Mouse (Mus musculus): Measurements from ENCODE around the gene Chpf2. TPM values are rescaled to one million over a fixed set of nuclear protein-coding genes. Genes with fewer than 3 reads are reported as not detected.

The Chpf2 gene
- polyA plus RNA-seq, 1 experiment: 48.9 TPM

DNA sequence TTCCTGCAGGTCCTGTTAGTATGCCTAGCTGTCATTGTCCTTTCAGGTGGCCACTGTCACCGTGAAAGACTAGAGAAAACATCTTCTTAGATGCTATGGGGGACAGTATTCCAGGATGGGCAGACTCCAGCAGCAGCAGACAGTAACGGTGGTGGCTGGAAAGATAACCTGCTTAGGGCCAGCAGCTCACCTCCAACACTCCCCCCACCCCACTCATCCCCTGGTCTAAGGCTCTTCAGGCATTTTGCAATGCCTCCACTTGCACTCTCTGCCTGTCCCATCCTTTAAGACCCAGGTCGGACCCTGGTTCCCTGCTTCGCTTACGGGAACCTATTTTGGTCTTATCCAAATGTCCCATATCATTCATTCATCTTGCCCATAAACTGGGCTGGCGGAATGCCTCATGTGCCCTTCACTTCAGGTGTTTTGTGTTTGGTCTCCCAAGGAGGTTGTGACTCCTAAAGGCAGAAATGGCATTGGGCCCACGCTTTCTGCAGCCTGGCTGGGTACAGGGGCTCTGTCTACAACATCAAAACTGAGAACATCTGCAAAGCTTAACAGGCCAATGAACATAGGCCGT lies 17.0 kb downstream of the Chpf2 start:
- 87% methylated on average over 8 of the region's 8 CpGs for WGBS

DNA sequence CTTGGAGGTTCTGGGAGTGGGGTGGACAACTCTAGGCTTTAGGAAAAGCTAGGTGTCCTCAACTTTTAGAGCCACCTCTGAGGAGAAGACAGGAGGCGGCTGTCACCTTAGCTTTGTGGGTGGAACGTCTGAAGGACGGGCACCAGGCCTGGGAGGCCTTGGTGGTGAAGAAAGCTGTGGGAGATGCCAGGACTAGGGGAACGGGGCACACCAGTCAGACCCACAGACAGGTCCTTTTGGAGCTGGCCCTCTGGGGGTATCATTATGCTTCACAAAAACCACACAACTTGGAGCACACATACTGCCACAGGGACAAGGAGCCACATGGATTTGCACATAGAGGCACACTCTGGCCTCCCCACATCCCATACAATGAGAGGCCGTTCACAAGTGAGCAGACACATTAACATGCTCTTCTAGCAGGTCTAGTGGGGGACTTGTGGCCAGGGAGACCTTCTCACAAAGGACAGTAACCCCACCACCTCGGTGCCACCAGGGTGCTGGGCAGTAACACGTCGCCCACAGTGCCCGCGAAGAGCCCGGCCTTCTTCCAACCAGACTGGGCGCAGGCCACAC lies 17.6 kb downstream of the Chpf2 start:
- Histone ChIP-seq H3K4me1 (ENCODE audit: control insufficient read depth, insufficient read depth, low read length) (peaks cover 23% of the 10 kb centered on the region), H3K27me3 (ENCODE audit: control insufficient read depth, insufficient read depth, low read length) (no peaks in the 10 kb centered on the region), H3K4me3 (replicated peaks; ENCODE audit: insufficient read depth, low read depth, low read length) (peak overlapping the region; percentile 76), H3K27ac (ENCODE audit: insufficient read depth, low read length) (peak overlapping the region; percentile 65)
- DNase-seq: no peak
- TF ChIP-seq CTCF (IDR thresholded peaks at IDR 0.05; ENCODE audit: borderline replicate concordance, insufficient read depth, low read depth, low read length) (no peak), POLR2A (IDR thresholded peaks at IDR 0.05; ENCODE audit: borderline replicate concordance, insufficient read depth, low read length) (no peak)
- WGBS: 30% methylated on average over 12 of the region's 12 CpGs

More for the DNA sequence above, 17.0 kb downstream of the Chpf2 start:
- Histone ChIP-seq H3K4me1 (ENCODE audit: control insufficient read depth, insufficient read depth, low read length) (peaks cover 26% of the 10 kb centered on the region), H3K27me3 (ENCODE audit: control insufficient read depth, insufficient read depth, low read length) (no peaks in the 10 kb centered on the region), H3K4me3 (replicated peaks; ENCODE audit: insufficient read depth, low read depth, low read length) (no peak overlapping the region), H3K27ac (ENCODE audit: insufficient read depth, low read length) (0 out of 2 replicates have a peak overlapping the region, but pooled peaks have one; percentile 65)
- TF ChIP-seq CTCF (IDR thresholded peaks at IDR 0.05; ENCODE audit: borderline replicate concordance, insufficient read depth, low read depth, low read length) (no peak), POLR2A (IDR thresholded peaks at IDR 0.05; ENCODE audit: borderline replicate concordance, insufficient read depth, low read length) (no peak)
- DNase-seq: no peak

DNA sequence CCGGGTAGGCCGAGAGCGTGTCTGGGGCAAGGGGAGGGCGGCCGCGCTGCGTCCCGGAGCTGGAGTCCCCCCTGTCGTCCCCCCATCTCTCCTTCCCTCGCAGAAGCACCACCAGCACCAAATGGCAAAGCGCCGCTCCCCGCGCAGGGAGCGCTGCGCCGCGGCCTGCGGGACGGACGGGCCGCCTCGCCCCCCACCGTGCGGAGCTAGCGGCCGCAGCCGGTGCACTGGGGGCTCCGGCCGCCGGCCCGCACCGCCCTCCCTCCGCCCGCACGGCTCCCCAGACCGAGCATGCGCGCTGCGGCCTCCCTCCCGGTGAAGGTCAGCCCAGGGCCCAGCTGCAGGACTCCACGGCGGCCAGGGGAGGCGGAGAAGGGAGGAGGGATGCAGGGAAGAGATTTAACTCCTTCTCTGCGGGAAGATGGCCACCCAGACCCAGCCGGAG lies 18.1 kb downstream of the Chpf2 start:
- Histone ChIP-seq H3K27me3 (ENCODE audit: control insufficient read depth, insufficient read depth, low read length) (no peaks in the 10 kb centered on the region), H3K4me1 (ENCODE audit: control insufficient read depth, insufficient read depth, low read length) (peaks cover 23% of the 10 kb centered on the region), H3K4me3 (replicated peaks; ENCODE audit: insufficient read depth, low read depth, low read length) (peak overlapping the region; percentile 76), H3K27ac (ENCODE audit: insufficient read depth, low read length) (peak overlapping the region; percentile 65)
- peak; percentile 81 to 82 for DNase-seq
- WGBS: under 1% methylated on average over 46 of the region's 46 CpGs
- no peak; the same call in 1 of the 2 replicates for TF ChIP-seq CTCF (IDR thresholded peaks at IDR 0.05; ENCODE audit: borderline replicate concordance, insufficient read depth, low read depth, low read length)
- no peak; the same call in none of the 2 replicates for TF ChIP-seq POLR2A (IDR thresholded peaks at IDR 0.05; ENCODE audit: borderline replicate concordance, insufficient read depth, low read length)

DNA sequence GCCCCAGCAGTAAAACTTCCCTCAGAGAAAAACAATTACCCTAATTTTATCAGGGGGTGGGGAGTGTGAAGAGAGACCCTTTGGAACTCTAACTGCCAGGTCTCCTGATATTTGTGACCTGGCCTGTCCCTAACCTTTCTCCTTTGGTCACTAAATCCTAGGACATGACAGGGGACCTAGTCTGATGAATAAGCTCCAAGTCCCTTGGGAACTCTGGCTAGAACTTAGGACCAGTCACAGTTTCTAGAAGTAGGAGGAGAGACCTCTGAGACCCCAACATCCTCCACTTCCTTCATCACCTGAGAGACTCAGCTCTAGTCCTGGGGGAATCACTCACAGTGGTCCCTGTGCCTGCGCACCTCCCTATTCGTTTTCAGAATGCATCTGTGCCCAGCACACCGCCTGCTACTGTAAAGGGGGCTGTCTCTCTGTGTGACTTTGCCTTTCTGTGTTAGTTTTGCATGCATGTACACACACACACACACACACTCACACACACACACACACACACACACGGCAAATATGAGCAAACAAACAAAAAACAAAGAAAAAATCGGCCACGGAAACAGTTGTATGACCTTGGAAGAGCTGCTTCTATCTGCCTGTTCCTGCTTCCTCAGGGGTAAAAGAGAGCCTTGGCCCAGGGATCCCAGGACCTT lies 18.9 kb downstream of the Chpf2 start:
- DNase-seq: peak in 1 of 2 experiments; percentile 16
- 59% methylated on average over 6 of the region's 6 CpGs for WGBS
- H3K4me1 ChIP-seq (ENCODE audit: control insufficient read depth, insufficient read depth, low read length): peaks cover 25% of the 10 kb centered on the region
- TF ChIP-seq POLR2A (IDR thresholded peaks at IDR 0.05; ENCODE audit: borderline replicate concordance, insufficient read depth, low read length): no peak
- no peak for TF ChIP-seq CTCF (IDR thresholded peaks at IDR 0.05; ENCODE audit: borderline replicate concordance, insufficient read depth, low read depth, low read length)
- H3K4me3 ChIP-seq (replicated peaks; ENCODE audit: insufficient read depth, low read depth, low read length): peak overlapping the region; percentile 76
- no peaks in the 10 kb centered on the region for H3K27me3 ChIP-seq (ENCODE audit: control insufficient read depth, insufficient read depth, low read length)
- peak overlapping the region; percentile 65; the same call in 1 of the 2 replicates for H3K27ac ChIP-seq (ENCODE audit: insufficient read depth, low read length)

DNA sequence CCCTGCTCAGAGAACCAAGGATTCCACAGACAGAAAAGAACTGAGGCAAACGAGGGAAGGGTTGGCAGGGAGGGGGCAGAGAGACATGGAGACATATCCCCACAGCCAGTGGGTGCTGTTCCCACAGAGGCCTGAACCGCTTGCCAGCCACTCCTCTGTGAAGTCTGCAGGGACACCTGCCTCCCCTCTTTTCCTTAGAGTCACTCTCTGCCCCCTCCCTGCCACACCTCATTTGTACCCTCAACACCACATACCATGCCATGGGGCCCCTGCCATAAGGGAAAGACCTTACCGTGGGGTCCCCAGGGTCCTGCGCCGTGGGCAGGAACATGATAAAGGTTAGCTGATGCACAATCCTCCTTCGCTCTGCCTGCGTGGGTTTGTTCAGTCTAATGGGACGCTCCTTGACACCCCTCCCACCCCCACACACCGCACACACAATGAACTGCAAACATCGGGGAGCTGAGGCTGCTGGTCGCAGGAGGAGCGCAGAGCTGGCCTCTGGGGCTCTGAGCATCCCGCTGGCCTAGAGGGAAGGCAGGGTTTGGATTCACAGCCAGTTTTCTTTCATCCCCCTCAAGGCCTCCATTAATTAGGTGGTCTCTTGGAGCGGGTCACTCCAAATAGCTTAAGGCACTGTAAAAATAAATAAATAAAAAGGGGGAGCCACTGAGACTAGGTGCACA lies 19.6 kb downstream of the Chpf2 start:
- TF ChIP-seq CTCF (IDR thresholded peaks at IDR 0.05; ENCODE audit: borderline replicate concordance, insufficient read depth, low read depth, low read length): no peak
- TF ChIP-seq POLR2A (IDR thresholded peaks at IDR 0.05; ENCODE audit: borderline replicate concordance, insufficient read depth, low read length): no peak
- H3K4me3 ChIP-seq (replicated peaks; ENCODE audit: insufficient read depth, low read depth, low read length): no peak overlapping the region
- no peak for DNase-seq
- H3K27me3 ChIP-seq (ENCODE audit: control insufficient read depth, insufficient read depth, low read length): no peaks in the 10 kb centered on the region
- H3K27ac ChIP-seq (ENCODE audit: insufficient read depth, low read length): 0 out of 2 replicates have a peak overlapping the region, but pooled peaks have one; percentile 65
- WGBS: 65% methylated on average over 14 of the region's 14 CpGs
- peaks cover 24% of the 10 kb centered on the region for H3K4me1 ChIP-seq (ENCODE audit: control insufficient read depth, insufficient read depth, low read length)

DNA sequence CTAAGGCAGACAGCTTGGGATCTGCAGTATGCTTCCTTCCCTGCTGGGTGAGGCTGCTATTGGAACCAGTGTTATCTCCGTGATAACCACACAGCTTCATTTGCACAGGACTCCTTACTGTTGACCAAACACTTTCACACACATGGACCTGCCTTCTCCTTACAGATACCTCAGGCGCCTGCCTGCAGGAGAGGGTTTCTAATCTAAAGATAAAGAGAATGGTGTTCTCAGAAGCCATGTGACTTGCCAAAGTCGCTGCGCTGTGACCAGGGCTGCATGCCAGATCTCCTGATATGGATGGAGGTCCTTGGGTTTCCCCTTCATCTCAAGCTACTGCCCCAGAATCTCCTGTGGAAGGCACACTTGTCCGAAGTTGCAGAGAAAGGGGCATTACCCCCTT lies 22.8 kb downstream of the Chpf2 start:
- H3K4me1 ChIP-seq (ENCODE audit: control insufficient read depth, insufficient read depth, low read length): peaks cover 32% of the 10 kb centered on the region
- no peak for TF ChIP-seq CTCF (IDR thresholded peaks at IDR 0.05; ENCODE audit: borderline replicate concordance, insufficient read depth, low read depth, low read length)
- TF ChIP-seq POLR2A (IDR thresholded peaks at IDR 0.05; ENCODE audit: borderline replicate concordance, insufficient read depth, low read length): no peak
- no peaks in the 10 kb centered on the region for H3K27me3 ChIP-seq (ENCODE audit: control insufficient read depth, insufficient read depth, low read length)
- no peak overlapping the region for H3K4me3 ChIP-seq (replicated peaks; ENCODE audit: insufficient read depth, low read depth, low read length)
- 66% methylated on average over 5 of the region's 5 CpGs for WGBS
- DNase-seq: no peak
- no peak overlapping the region for H3K27ac ChIP-seq (ENCODE audit: insufficient read depth, low read length)

Measured in cerebellum, adult 2 months (tissue).